Mouse (Mus musculus): ENCODE data around the gene Msrb3.

DNA sequence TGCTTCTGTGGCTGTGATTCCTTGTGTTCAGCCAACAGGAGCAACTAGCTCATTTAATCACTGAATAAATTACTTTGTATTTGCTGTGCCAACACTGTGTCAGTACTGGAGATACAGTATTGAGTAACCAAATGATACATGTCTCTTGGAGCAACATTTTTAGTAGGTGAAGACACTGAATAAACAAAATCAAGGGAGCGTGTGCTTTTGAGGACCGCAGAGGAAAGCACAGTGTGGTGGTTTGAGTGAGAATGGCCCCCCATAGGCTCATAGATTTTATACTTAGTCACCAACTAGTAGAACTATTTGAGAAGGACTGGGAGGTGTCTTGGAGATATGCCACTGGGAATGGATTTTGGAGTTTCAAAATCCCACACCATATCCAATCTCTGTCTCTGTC lies 164.5 kb downstream of the Msrb3 start:
- TF ChIP-seq EP300 (IDR thresholded peaks at IDR 0.05; ENCODE audit: low read depth in 1 of 2, low read length in 2 of 2) = no peak
- TF ChIP-seq CTCF (IDR thresholded peaks at IDR 0.05 in 2 of 3, conservative IDR thresholded peaks at IDR 0.05 in 1 of 3; ENCODE audit: control insufficient read depth in 1 of 3, insufficient read depth in 1 of 3, low read depth in 2 of 3, low read length in 3 of 3, poor library complexity in 1 of 3, severe bottlenecking in 1 of 3) = no peak
- no peak for TF ChIP-seq GATA1 (IDR thresholded peaks at IDR 0.05; ENCODE audit: low read depth, low read length)
- no peak for TF ChIP-seq MAFK (IDR thresholded peaks at IDR 0.05; ENCODE audit: borderline replicate concordance, low read depth, low read length)
- no peak for TF ChIP-seq MEF2A (IDR thresholded peaks at IDR 0.05; ENCODE audit: extremely low read depth, insufficient replicate concordance, low read depth, low read length, poor library complexity, severe bottlenecking)
- TF ChIP-seq USF1 (IDR thresholded peaks at IDR 0.05; ENCODE audit: low read depth, low read length) = no peak
- TF ChIP-seq MYB (IDR thresholded peaks at IDR 0.05; ENCODE audit: low read depth, low read length) = no peak

Data from MEL (cell line).